Mouse (Mus musculus): ENCODE data around the gene Gid8. TPM values are rescaled to one million over a fixed set of nuclear protein-coding genes. Genes with fewer than 3 reads are reported as not detected.

Gene Gid8
- polyA plus RNA-seq, 1 experiment from 2014 or later: 38.7 TPM

GRCm38 (mm10) chr2:180684031-180684430 lies 25.9 kb upstream of the Gid8 start:
- Histone ChIP-seq H3K36me3 (ENCODE audit: insufficient read depth, low read length) (peaks cover 53% of the 10 kb centered on the region), H3K27ac (ENCODE audit: low read length) (no peak overlapping the region), H3K4me1 (ENCODE audit: insufficient read depth, low read depth, low read length) (no peaks in the 10 kb centered on the region), H3K9me3 (ENCODE audit: low read length) (no peaks in the 10 kb centered on the region), H3K4me2 (replicated peaks; ENCODE audit: low read depth, low read length) (no peak overlapping the region), H3K9ac (replicated peaks; ENCODE audit: low read depth) (no peak overlapping the region), H3K4me3 (ENCODE audit: low read depth, low read length) (no peak overlapping the region), H3K27me3 (replicated peaks; ENCODE audit: insufficient read depth, low read length) (no peaks in the 10 kb centered on the region)
- no peak for TF ChIP-seq EP300 (IDR thresholded peaks at IDR 0.05)
- no peak for TF ChIP-seq CTCF (IDR thresholded peaks at IDR 0.05)
- 91% methylated on average over 4 of the region's 4 CpGs for WGBS
- ATAC-seq (no peak), DNase-seq (ENCODE audit: low spot score) (no peak)

GRCm38 (mm10) chr2:180689841-180690240 lies 20.1 kb upstream of the Gid8 start:
- Histone ChIP-seq H3K4me3 (ENCODE audit: low read depth, low read length) (no peak overlapping the region), H3K9ac (replicated peaks; ENCODE audit: low read depth) (no peak overlapping the region), H3K27me3 (replicated peaks; ENCODE audit: insufficient read depth, low read length) (no peaks in the 10 kb centered on the region), H3K9me3 (ENCODE audit: low read length) (no peaks in the 10 kb centered on the region), H3K36me3 (ENCODE audit: insufficient read depth, low read length) (peaks cover 40% of the 10 kb centered on the region), H3K27ac (ENCODE audit: low read length) (no peak overlapping the region), H3K4me1 (ENCODE audit: insufficient read depth, low read depth, low read length) (peaks cover 4% of the 10 kb centered on the region; the same call in 1 of the 2 replicates), H3K4me2 (replicated peaks; ENCODE audit: low read depth, low read length) (no peak overlapping the region)
- TF ChIP-seq CTCF (IDR thresholded peaks at IDR 0.05): no peak
- no peak for TF ChIP-seq EP300 (IDR thresholded peaks at IDR 0.05)
- 70% methylated on average over 5 of the region's 5 CpGs for WGBS
- DNase-seq (ENCODE audit: low spot score): no peak
- ATAC-seq: no peak

- no peak overlapping the region for H3K4me3 ChIP-seq (ENCODE audit: low read depth, low read length)
- TF ChIP-seq EP300 (IDR thresholded peaks at IDR 0.05) (no peak), CTCF (IDR thresholded peaks at IDR 0.05) (no peak)
- ATAC-seq: peak; percentile 77
- peaks cover 23% of the 10 kb centered on the region for H3K36me3 ChIP-seq (ENCODE audit: insufficient read depth, low read length)
- 0 out of 2 replicates have a peak overlapping the region, but pooled peaks have one; percentile 21 for H3K27ac ChIP-seq (ENCODE audit: low read length)
- WGBS: 5% methylated on average over 1 of the region's 1 CpGs
- H3K9me3 ChIP-seq (ENCODE audit: low read length): no peaks in the 10 kb centered on the region
- DNase-seq (ENCODE audit: low spot score): peak; percentile 49
- no peaks in the 10 kb centered on the region for H3K27me3 ChIP-seq (replicated peaks; ENCODE audit: insufficient read depth, low read length)
- H3K9ac ChIP-seq (replicated peaks; ENCODE audit: low read depth): no peak overlapping the region
- H3K4me1 ChIP-seq (ENCODE audit: insufficient read depth, low read depth, low read length): peaks cover 4% of the 10 kb centered on the region; the same call in 1 of the 2 replicates
- H3K4me2 ChIP-seq (replicated peaks; ENCODE audit: low read depth, low read length): no peak overlapping the region
These were observed 17.3 kb upstream of the Gid8 start for GRCm38 (mm10) chr2:180692630-180693029.

DNA sequence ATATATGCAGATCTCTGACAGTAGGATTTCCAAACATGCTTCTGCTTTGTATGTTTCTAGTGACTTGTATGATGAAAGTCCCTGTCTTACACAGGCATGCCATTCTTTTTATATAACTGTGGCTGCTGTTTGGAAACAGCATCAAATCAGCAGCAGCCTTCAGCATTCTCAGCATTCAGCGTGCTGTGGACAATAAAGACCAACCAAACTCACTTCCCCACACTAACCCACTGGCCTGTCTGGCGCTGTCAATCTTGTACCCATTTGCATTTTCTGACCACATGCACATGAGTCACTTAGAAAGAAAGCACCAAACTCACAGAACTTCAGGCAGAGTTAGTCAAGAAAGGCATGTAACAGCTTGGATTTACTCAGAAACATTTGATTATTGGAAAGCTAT lies 14.7 kb upstream of the Gid8 start:
- no peaks in the 10 kb centered on the region for H3K27me3 ChIP-seq (replicated peaks; ENCODE audit: insufficient read depth, low read length)
- no peak for TF ChIP-seq EP300 (IDR thresholded peaks at IDR 0.05)
- TF ChIP-seq CTCF (IDR thresholded peaks at IDR 0.05): no peak
- H3K9me3 ChIP-seq (ENCODE audit: low read length): no peaks in the 10 kb centered on the region
- no peak overlapping the region for H3K27ac ChIP-seq (ENCODE audit: low read length)
- no peak overlapping the region for H3K4me2 ChIP-seq (replicated peaks; ENCODE audit: low read depth, low read length)
- 85% methylated on average over 2 of the region's 2 CpGs for WGBS
- DNase-seq (ENCODE audit: low spot score) (peak; percentile 25), ATAC-seq (no peak)
- no peak overlapping the region for H3K4me3 ChIP-seq (ENCODE audit: low read depth, low read length)
- no peak overlapping the region for H3K9ac ChIP-seq (replicated peaks; ENCODE audit: low read depth)
- peaks cover 10% of the 10 kb centered on the region; the same call in 1 of the 2 replicates for H3K4me1 ChIP-seq (ENCODE audit: insufficient read depth, low read depth, low read length)
- H3K36me3 ChIP-seq (ENCODE audit: insufficient read depth, low read length): no peaks in the 10 kb centered on the region

GRCm38 (mm10) chr2:180700457-180700856 lies 9.5 kb upstream of the Gid8 start:
- WGBS: 59% methylated on average over 5 of the region's 5 CpGs
- peaks cover 14% of the 10 kb centered on the region for H3K4me1 ChIP-seq (ENCODE audit: insufficient read depth, low read depth, low read length)
- DNase-seq (ENCODE audit: low spot score): no peak
- H3K9ac ChIP-seq (replicated peaks; ENCODE audit: low read depth): peak overlapping the region; percentile 99
- H3K9me3 ChIP-seq (ENCODE audit: low read length): no peaks in the 10 kb centered on the region
- TF ChIP-seq CTCF (IDR thresholded peaks at IDR 0.05) (no peak), EP300 (IDR thresholded peaks at IDR 0.05) (no peak)
- H3K27ac ChIP-seq (ENCODE audit: low read length): no peak overlapping the region
- peak overlapping the region; percentile 92; the same call in 1 of the 2 replicates for H3K4me3 ChIP-seq (ENCODE audit: low read depth, low read length)
- peak overlapping the region; percentile 75 for H3K4me2 ChIP-seq (replicated peaks; ENCODE audit: low read depth, low read length)
- ATAC-seq: no peak
- no peaks in the 10 kb centered on the region for H3K27me3 ChIP-seq (replicated peaks; ENCODE audit: insufficient read depth, low read length)
- no peaks in the 10 kb centered on the region for H3K36me3 ChIP-seq (ENCODE audit: insufficient read depth, low read length)

DNA sequence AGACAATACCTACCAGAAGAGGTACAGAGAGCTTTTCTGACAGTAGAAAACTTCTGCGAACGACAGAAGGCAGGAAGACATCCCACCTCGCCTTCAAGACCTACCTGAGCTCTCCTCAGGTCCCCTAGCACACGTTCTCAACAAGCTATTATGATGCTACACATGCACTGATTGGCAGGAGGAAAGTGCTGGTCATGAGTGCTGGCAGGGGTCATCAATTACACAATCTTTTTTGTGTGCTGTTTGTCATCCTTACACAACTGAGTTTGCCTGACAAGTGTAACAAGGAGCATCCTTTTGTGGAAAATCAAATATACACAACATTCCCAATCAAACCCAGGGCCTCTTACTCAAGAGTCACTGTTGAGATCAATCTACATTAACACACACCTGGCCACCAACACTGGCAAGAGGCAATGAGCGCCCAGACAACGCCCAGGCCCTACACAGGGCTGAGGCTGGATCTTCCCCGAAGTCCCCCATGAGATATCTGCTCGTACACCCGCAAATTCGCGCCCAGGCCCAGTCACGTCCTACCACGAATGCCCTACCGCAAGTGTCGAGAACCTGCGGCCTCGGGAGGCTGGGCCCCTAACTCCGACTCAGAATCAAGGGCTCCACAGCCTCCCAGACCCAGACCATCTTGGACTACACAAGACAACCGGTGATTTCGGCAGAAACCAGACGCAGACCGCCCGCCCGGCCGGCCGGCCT lies 8.7 kb upstream of the Gid8 start:
- 2% methylated on average over 24 of the region's 26 CpGs for WGBS
- DNase-seq (ENCODE audit: low spot score): peak; percentile 52
- peak; percentile 9 for ATAC-seq

More for the DNA sequence above, 8.7 kb upstream of the Gid8 start:
- H3K9me3 ChIP-seq (ENCODE audit: low read length): no peaks in the 10 kb centered on the region
- H3K4me1 ChIP-seq (ENCODE audit: insufficient read depth, low read depth, low read length): peaks cover 14% of the 10 kb centered on the region
- H3K27ac ChIP-seq (ENCODE audit: low read length): peak overlapping the region; percentile 98
- H3K27me3 ChIP-seq (replicated peaks; ENCODE audit: insufficient read depth, low read length): no peaks in the 10 kb centered on the region
- peak overlapping the region; percentile 92 for H3K4me3 ChIP-seq (ENCODE audit: low read depth, low read length)
- peak overlapping the region; percentile 99 for H3K9ac ChIP-seq (replicated peaks; ENCODE audit: low read depth)
- TF ChIP-seq EP300 (IDR thresholded peaks at IDR 0.05): no peak
- TF ChIP-seq CTCF (IDR thresholded peaks at IDR 0.05): no peak
- no peaks in the 10 kb centered on the region for H3K36me3 ChIP-seq (ENCODE audit: insufficient read depth, low read length)
- peak overlapping the region; percentile 75 for H3K4me2 ChIP-seq (replicated peaks; ENCODE audit: low read depth, low read length)

Measured in lung, postnatal 0 days (tissue).